Mouse (Mus musculus): ENCODE results near the gene Hist1h4d. TPM values are rescaled to one million over a fixed set of nuclear protein-coding genes. Genes with fewer than 3 reads are reported as not detected.
A peak's percentile ranks its signal among the peaks of the same experiment; 100 is the strongest.
"Not testable (repeated sequence)": the region's sequence is repeated elsewhere in the genome, so short reads cannot be mapped to it uniquely, and the experiment has no call there.

Hist1h4d gene
- total RNA-seq, 4 experiments from 2014 or later: 126 to 155 (median 139) TPM

DNA sequence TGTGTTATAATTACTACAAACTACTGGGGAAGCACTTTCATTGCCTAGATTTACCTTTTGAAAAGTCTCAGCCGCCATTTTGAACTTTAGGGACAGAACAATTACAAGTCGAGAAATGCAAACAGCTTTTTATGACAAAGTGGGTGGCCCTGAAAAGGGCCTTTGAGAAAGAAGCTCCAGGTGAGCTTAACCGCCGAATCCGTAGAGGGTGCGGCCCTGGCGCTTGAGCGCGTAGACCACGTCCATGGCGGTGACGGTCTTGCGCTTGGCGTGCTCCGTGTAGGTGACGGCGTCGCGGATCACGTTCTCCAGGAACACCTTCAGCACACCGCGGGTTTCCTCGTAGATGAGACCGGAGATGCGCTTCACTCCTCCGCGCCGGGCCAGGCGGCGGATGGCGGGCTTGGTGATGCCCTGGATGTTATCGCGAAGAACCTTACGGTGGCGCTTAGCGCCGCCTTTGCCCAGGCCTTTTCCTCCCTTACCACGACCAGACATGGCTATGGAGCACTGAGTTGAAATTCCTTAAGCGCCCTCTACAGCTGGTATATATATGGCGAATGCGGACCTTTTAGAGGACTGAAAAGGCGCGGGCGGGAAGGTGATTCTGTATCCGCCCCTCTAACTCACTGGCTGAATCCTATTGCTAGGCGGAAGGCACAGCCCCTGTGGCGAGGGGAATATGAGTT lies 30.1 kb upstream of the Hist1h4d start, which contains the start of gene Hist1h4f:
Gene Hist1h4f (minus strand): TSS at position 503 of the 689 bp plus-strand sequence.
- DNase-seq (ENCODE audit: low spot score in 2 of 2): peak; percentile 88 to 91

DNA sequence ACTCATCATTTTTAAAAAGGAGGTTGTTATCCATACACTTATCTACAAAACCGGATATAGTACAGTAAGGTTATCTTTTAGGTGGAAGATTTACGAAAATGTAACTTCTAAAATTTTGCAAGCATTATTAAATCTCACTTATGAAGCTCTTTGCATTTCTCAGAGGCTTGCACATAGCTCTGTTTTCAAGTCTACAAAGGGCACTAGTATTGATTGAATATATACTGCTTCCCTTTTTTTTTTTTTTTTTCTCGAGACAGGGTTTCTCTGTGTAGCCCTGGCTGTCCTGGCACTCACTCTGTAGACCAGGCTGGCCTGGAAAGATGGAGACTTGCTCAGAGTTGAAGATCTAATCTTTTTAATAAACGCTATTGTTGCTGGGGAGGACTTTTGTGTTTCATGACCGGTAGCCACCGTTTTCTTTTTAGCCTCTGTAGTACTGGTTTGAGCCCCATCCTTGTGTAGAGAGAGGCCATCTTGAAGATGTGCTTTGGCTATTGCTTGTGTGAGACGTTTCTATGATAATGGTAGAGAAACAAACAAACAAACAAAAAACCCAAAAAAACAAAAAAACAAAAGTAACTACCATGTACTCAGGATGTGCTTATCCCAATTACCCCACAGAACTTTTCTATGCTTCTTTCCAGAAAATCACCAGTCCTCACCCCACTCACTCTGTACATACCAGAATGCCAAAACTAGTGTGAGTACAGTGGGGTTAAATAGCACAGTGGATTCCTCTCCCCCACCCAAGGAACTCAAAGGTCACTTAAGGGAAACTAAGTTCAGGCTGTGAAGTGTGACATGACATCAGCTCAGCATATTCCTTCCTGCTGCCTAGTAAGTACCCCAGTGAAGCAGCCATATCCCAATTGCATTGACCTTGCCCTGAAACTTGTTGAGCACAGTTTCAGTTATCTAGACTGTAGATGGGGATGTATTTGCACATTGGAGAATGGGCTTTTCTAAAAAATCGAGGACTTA lies 29.2 kb upstream of the Hist1h4d start:
- no peak for DNase-seq (ENCODE audit: low spot score in 2 of 2)

GRCm38 (mm10) chr13:23552962-23553361 lies 28.4 kb upstream of the Hist1h4d start, which contains the start of gene Hist1h1d:
TSS of gene Hist1h1d (plus strand) at chr13:23553262.
- no peak for DNase-seq (ENCODE audit: low spot score in 2 of 2)

- no peak for DNase-seq (ENCODE audit: low spot score in 2 of 2)
These were observed 27.0 kb upstream of the Hist1h4d start for GRCm38 (mm10) chr13:23554393-23554792.

DNA sequence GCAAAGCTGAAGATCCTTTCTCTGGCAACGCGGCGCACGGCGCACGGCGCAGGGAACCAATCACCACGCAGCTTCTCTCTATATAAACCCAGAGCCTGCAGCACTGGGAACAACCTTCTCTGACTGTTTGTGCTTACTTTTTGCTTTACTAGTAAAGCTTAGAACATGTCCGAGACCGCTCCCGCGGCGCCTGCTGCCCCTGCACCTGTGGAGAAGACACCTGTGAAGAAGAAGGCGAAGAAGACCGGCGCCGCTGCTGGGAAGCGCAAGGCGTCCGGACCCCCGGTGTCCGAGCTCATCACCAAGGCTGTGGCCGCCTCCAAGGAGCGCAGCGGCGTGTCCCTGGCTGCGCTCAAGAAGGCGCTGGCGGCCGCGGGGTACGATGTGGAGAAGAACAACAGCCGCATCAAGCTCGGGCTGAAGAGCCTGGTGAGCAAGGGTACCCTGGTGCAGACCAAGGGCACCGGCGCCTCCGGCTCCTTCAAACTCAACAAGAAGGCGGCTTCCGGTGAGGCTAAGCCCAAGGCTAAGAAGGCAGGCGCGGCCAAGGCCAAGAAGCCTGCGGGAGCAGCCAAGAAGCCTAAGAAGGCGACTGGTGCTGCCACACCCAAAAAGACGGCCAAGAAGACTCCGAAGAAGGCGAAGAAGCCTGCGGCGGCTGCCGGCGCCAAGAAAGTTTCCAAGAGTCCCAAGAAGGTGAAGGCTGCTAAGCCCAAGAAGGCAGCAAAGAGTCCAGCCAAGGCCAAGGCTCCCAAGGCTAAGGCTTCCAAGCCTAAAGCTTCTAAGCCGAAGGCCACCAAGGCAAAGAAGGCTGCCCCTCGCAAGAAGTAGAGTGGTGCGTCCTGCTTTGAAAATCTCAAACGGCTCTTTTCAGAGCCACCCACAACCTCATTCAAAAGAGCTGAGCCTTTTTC lies 26.2 kb upstream of the Hist1h4d start:
- DNase-seq (ENCODE audit: low spot score in 2 of 2): peak; percentile 69 to 80

DNA sequence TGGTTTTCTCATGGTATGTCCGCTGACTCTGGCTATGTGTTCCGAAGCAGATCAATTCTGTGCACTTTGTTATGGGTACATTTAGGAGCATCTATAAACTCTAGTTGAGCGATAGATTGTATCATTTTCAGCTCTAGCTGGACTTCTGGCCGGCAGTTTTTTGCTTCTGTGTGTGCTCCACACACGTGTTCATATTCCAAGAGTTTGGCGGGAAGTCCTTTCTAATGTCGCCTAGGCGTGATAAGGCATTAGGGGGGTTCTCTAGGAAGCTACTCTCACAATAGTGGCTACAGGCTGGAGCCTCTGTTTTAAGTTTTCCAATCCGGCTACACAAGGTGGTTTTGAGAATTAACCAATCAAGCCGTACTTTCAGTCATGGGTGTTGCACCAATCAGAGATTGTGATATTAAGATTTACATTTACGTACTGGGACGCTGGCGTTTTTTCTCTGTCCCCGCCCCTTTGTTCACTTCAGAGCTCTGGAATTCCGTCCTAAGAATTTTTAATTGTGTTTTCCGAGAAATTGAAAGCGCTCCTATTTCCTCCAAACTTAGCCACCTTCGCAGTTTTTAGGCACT lies 25.5 kb upstream of the Hist1h4d start:
- peak; percentile 54 to 73 for DNase-seq (ENCODE audit: low spot score in 2 of 2)

- DNase-seq (ENCODE audit: low spot score in 2 of 2): no peak
These were observed 24.5 kb upstream of the Hist1h4d start for GRCm38 (mm10) chr13:23556906-23557305.

- DNase-seq (ENCODE audit: low spot score in 2 of 2): not testable (repeated sequence)
These were observed 20.7 kb upstream of the Hist1h4d start for GRCm38 (mm10) chr13:23560699-23561098.

- DNase-seq (ENCODE audit: low spot score in 2 of 2): not testable (repeated sequence)
These were observed 19.9 kb upstream of the Hist1h4d start for GRCm38 (mm10) chr13:23561531-23561882.

DNA sequence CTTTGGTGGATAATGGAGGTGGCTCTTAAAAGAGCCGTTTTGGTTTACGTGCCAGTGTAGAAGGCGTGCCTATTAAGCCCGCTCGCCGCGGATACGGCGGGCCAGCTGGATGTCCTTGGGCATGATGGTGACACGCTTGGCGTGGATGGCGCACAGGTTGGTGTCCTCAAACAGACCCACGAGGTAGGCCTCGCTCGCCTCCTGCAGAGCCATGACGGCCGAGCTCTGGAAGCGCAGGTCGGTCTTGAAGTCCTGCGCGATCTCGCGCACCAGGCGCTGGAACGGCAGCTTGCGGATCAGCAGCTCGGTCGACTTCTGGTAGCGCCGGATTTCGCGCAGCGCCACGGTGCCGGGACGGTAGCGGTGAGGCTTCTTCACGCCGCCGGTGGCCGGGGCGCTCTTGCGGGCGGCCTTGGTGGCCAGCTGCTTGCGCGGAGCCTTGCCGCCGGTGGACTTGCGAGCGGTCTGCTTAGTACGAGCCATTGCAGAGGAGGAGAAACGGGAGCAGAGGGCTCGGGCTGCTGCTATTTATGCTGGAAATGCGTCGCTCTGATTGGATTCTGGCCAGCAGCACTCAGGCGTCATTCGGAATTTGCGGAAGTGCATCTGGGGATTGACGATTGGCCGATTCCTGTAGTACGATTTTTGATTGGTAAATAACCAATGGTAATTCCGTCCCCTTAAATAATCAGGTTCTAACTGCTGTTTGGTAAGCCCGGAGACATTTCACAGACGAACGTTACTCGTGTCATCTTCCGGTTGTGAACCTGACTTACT lies 19.3 kb upstream of the Hist1h4d start, which contains the start of gene Hist1h3e:
Gene Hist1h3e (minus strand): TSS at position 487 of the 777 bp plus-strand sequence.
- peak; percentile 91 to 94 for DNase-seq (ENCODE audit: low spot score in 2 of 2)

DNA sequence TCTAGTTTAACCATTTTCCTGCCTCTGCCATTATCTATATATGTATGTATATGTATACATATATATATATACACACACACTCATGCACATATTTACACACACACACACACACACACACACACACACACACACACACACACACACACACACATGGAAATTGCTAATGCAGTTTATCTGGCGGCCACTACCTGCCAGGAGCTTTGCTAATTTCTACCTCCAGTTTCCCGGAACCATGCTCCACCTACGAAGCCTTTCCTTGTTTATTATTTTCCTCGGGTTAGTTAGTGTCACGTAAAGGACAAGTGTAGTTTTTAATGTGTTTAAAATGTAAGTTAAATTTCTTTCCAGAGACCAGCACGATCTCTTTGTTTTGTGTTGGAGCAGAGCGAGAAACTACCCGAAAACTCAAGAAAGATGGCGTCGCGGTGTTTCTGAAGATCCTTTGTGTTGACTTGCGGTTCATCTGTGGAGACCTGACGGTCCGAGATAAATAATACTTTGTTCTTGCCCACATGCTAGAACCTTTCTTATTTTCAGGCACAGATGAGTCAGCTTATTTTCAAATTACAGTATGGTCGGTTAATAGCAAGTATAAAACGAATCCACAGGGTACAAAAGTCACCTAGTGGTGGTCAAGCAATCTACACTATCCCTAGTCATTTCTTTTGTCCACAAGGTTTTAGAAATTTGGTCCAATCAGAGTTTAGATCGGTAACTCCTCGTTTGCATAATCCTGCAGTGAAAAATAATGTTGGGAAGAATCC lies 18.5 kb upstream of the Hist1h4d start:
- no peak for DNase-seq (ENCODE audit: low spot score in 2 of 2)

GRCm38 (mm10) chr13:23564482-23564881 lies 16.9 kb upstream of the Hist1h4d start:
- DNase-seq (ENCODE audit: low spot score in 2 of 2): no peak

- DNase-seq (ENCODE audit: low spot score in 2 of 2): not testable (repeated sequence)
These were observed 11.0 kb upstream of the Hist1h4d start for GRCm38 (mm10) chr13:23570261-23571021.

DNA sequence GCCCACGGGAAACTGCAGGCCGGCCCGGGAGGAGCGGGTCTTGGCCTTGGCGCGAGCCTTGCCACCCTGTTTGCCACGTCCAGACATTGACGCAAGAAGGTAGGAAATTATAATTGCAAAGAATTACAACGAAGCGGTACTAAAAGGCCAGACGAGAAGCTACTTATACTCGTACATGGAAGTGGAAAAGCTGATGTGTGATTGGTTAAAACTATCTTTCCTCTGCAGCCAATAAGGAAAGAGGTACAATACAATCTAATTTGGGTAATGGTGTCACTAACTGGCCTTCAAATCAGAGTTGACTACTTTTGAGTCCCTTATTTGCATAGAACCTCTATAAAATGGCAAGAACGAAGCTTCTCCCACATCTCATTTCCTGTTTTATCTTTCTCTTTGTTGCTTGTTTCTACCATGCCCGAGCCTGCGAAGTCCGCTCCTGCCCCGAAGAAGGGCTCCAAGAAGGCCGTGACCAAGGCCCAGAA lies 10.3 kb upstream of the Hist1h4d start, which contains the start of the genes Hist1h2ae and Hist1h2bg:
Gene Hist1h2ae (minus strand): TSS at position 199 of the 482 bp plus-strand sequence.
Gene Hist1h2bg (plus strand): TSS at position 375 of the 482 bp plus-strand sequence.
- peak; percentile 68 to 74 for DNase-seq (ENCODE audit: low spot score in 2 of 2)

DNA sequence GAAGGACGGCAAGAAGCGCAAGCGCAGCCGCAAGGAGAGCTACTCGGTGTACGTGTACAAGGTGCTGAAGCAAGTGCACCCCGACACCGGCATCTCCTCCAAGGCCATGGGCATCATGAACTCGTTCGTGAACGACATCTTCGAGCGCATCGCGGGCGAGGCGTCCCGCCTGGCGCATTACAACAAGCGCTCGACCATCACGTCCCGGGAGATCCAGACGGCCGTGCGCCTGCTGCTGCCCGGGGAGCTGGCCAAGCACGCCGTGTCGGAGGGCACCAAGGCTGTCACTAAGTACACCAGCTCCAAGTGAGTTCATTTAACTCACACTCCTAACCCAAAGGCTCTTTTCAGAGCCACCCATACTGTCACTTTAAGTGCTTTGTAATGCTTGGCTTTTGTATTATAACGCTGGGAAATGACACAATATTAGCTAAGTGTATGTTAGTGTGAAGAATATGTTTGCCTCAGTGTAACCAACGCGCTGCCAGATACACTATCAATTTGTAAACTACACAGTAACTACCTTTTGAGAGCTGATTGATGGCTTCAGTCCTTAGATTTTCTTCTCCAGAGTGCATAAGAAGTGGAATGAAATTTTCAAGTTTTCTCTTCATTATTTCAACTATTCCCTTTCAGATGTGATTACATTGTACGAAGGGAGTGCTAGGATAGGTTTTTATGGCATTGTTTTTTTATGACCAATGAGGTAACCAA lies 9.7 kb upstream of the Hist1h4d start:
- not testable (repeated sequence) for DNase-seq (ENCODE audit: low spot score in 2 of 2)

DNA sequence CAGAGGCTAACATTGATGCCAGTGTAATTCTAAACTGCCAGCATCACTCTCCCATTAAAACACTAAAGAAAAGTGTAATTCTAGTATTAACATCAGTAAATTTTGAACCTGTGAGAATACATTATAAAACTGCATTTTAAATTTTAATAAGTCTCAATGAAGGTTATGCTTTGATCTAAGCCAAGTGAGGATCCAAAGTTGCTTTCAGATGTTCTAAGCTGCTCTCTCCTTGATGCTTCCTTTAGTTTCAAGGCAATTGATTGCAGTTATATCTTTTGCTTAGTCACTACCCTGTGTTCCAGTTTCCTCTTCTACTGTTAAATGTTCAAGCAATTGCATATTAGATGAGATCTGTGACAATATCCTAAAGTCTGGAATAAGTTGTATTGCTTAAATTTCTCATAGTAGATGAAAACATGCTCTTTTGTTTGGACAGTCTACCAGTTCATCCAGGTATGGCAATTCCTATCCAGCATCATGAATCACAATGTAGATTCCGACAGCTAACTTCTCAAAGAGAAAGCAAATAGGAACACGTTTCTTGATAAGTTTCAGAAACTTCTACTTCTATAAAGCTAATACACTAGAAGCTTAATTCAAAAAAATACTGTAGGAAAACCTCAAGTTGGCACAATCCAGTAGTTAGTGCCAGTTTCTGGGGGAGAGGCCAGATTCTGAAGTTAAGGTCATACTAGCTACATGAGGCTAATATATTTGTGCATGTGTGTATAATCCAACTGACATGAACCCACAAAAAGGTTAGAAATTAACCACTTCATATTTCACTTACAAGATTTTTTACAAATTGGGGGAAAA lies 9.0 kb upstream of the Hist1h4d start:
- DNase-seq (ENCODE audit: low spot score in 2 of 2): no peak
